Mouse (Mus musculus): ENCODE measurements at regions not wholly inside any gene's neighbourhood (a gene's known extent, or its start where the extent isn't known, plus 50 kb on each side); places are given as distances from the start of the nearest gene placed in this dataset.

- peak; percentile 12 for DNase-seq (ENCODE audit: low spot score)
Measured at GRCm38 (mm10) chr4:91596619-91597018, 196.0 kb upstream of the Elavl2 start.

- peak; percentile 72 for DNase-seq (ENCODE audit: low spot score)
Measured at GRCm38 (mm10) chr4:91595766-91596165, 195.2 kb upstream of the Elavl2 start.

GRCm38 (mm10) chr4:91589779-91590178, 189.2 kb upstream of the Elavl2 start:
- no peak for DNase-seq (ENCODE audit: low spot score)

- DNase-seq (ENCODE audit: low spot score) = no peak
Measured at GRCm38 (mm10) chr4:91587541-91588059, 187.0 kb upstream of the Elavl2 start.

- no peak for DNase-seq (ENCODE audit: low spot score)
Measured at GRCm38 (mm10) chr4:91583035-91583434, 182.4 kb upstream of the Elavl2 start.

- no peak for DNase-seq (ENCODE audit: low spot score)
Measured at GRCm38 (mm10) chr4:91557452-91557851, 156.9 kb upstream of the Elavl2 start.

- DNase-seq (ENCODE audit: low spot score) = peak; percentile 16
Measured at GRCm38 (mm10) chr4:91556959-91557358, 156.4 kb upstream of the Elavl2 start.

GRCm38 (mm10) chr4:91524367-91524766, 123.8 kb upstream of the Elavl2 start:
- no peak for DNase-seq (ENCODE audit: low spot score)

- DNase-seq (ENCODE audit: low spot score) = no peak
Measured at GRCm38 (mm10) chr4:91511543-91511942, 111.0 kb upstream of the Elavl2 start.

GRCm38 (mm10) chr4:91509937-91510336, 109.4 kb upstream of the Elavl2 start:
- DNase-seq (ENCODE audit: low spot score) = peak; percentile 2

GRCm38 (mm10) chr4:91503273-91503672, 102.7 kb upstream of the Elavl2 start:
- no peak for DNase-seq (ENCODE audit: low spot score)

GRCm38 (mm10) chr4:91481863-91482475, 81.4 kb upstream of the Elavl2 start:
- DNase-seq (ENCODE audit: low spot score) = no peak

Measured in adipocyte (in vitro differentiated cells).